Mouse (Mus musculus): ENCODE measurements around the gene Fez2. TPM values are rescaled to one million over a fixed set of nuclear protein-coding genes. Genes with fewer than 3 reads are reported as not detected.

Gene Fez2
- 19.4 TPM for polyA plus RNA-seq (2017; shearing (Covaris generic))

GRCm38 (mm10) chr17:78417381-78418281, at the start of gene Fez2:
TSS of gene Fez2 (minus strand) at chr17:78418152.

Other genes with a start within 250 kb of the Fez2 start
- gene Crim1, start 217.9 kb downstream of the Fez2 start, polyA plus RNA-seq (2017; shearing (Covaris generic)), result 3.8 TPM
- gene Vit, start 89.9 kb upstream of the Fez2 start, polyA plus RNA-seq (2017; shearing (Covaris generic)), result 0.11 TPM